ENCODE assay signal across 9 mouse cellular contexts in genomic region chr11:54867049-54867385, GRCm38 (mm10). TPM values are rescaled to one million over a fixed set of nuclear protein-coding genes. Genes with fewer than 3 reads are reported as not detected.
DNase-seq lines count a peak whose midpoint lies in the region; ATAC-seq and TF ChIP-seq lines count a peak whose summit lies in the region.
"Had no signal": no experiment of that assay in that cellular context is flagged by ENCODE, and none has a peak within 500 bp of the region (broad histone marks: within the 10 kb centered on the region; RNA-seq: fewer than 3 reads in every experiment).

No protein-coding gene starts in this region.

- WGBS in cerebellum, adult 2 months: 4% methylated on average over 5 of the region's 5 CpGs
- WGBS in embryonic facial prominence, embryonic 14.5 days: 2% methylated on average over 5 of the region's 5 CpGs
- 0% methylated on average over 5 of the region's 5 CpGs for WGBS in macrophage (ENCODE audit: missing documents)

- H3K4me1 ChIP-seq in cerebellum, adult 2 months (ENCODE audit: control insufficient read depth, insufficient read depth, low read length): peaks cover 3% of the 10 kb centered on the region; the same call in 1 of the 2 replicates
- H3K4me1 ChIP-seq in embryonic facial prominence, embryonic 14.5 days (ENCODE audit: control insufficient read depth, insufficient read depth, low read length): peaks cover 13% of the 10 kb centered on the region

- peak overlapping the region; percentile 95 for H3K27ac ChIP-seq in cerebellum, adult 2 months (ENCODE audit: insufficient read depth, low read length)
- H3K27ac ChIP-seq in embryonic facial prominence, embryonic 14.5 days (replicated peaks; ENCODE audit: low read depth, low read length): peak overlapping the region; percentile 92
- peak overlapping the region; percentile 70 for H3K27ac ChIP-seq in macrophage

- H3K79me2 ChIP-seq in macrophage (ENCODE audit: inconsistent target): peaks cover 37% of the 10 kb centered on the region

- DNase-seq in cerebellum, adult 2 months: no peak
- no peak for DNase-seq in cerebellum, adult 11 months
- DNase-seq in 416B (ENCODE audit: low read depth): peak; percentile 81
- DNase-seq in embryonic facial prominence, embryonic 14.5 days (ENCODE audit: low spot score): peak; percentile 24
- peak; percentile 82 for DNase-seq in kidney, adult 9 months
- DNase-seq in embryo, embryonic 9.5 days (ENCODE audit: extremely low spot score): no peak
- DNase-seq in left cerebral cortex, adult 11 months (ENCODE audit: low spot score): no peak

- H3K4me2 ChIP-seq in embryonic facial prominence, embryonic 14.5 days (ENCODE audit: low read depth, low read length): peak overlapping the region; percentile 62

- no peak; the same call in 1 of the 2 replicates for ATAC-seq in embryonic facial prominence, embryonic 14.5 days (ENCODE audit: low read depth)

- peak overlapping the region; percentile 98 for H3K9ac ChIP-seq in embryonic facial prominence, embryonic 14.5 days (ENCODE audit: low read depth, low read length)

- H3K4me3 ChIP-seq in cerebellum, adult 2 months (replicated peaks; ENCODE audit: insufficient read depth, low read depth, low read length): peak overlapping the region; percentile 89
- H3K4me3 ChIP-seq in embryonic facial prominence, embryonic 14.5 days (ENCODE audit: low read depth, low read length): peak overlapping the region; percentile 90
- H3K4me3 ChIP-seq in macrophage (ENCODE audit: inconsistent target): peak overlapping the region; percentile 66

- TF ChIP-seq CTCF in cerebellum, adult 2 months (IDR thresholded peaks at IDR 0.05; ENCODE audit: borderline replicate concordance, insufficient read depth, low read depth, low read length): no peak

- H3K36me3 ChIP-seq in embryonic facial prominence, embryonic 14.5 days (ENCODE audit: control insufficient read depth, insufficient read depth, low read length): peaks cover 27% of the 10 kb centered on the region
- peaks cover 25% of the 10 kb centered on the region for H3K36me3 ChIP-seq in macrophage (ENCODE audit: inconsistent target)

- H3K27me3 ChIP-seq in cerebellum, adult 2 months (ENCODE audit: control insufficient read depth, insufficient read depth, low read length): no peaks in the 10 kb centered on the region
- H3K27me3 ChIP-seq in embryonic facial prominence, embryonic 14.5 days (replicated peaks; ENCODE audit: control insufficient read depth, insufficient read depth, low read length): no peaks in the 10 kb centered on the region

- TF ChIP-seq POLR2A in cerebellum, adult 2 months (IDR thresholded peaks at IDR 0.05; ENCODE audit: borderline replicate concordance, insufficient read depth, low read length): no peak

- H3K9me3 ChIP-seq in embryonic facial prominence, embryonic 14.5 days (ENCODE audit: control insufficient read depth, low read length): no peaks in the 10 kb centered on the region

RNA-seq across cellular contexts. Expression of gene Hint1, which starts 0.8 kb away (rescaled TPM):
- polyA plus RNA-seq in cerebellum, adult 2 months (2012; rRNA removed): 786 and 797 TPM in 2 replicates
- 583 and 620 TPM in 2 replicates for polyA plus RNA-seq in embryonic facial prominence, embryonic 14.5 days (2014; fragmentation: Nextera tagmentation; extraction: Ambion mirVana)
- total RNA-seq in macrophage (2018; cell fraction: chromatin; rRNA removed): 10 to 100 TPM in 23 of 26 experiments, 1 to 10 TPM in 3; 8.1 to 84.4 (median 24.2) TPM
- total RNA-seq in macrophage (2018; cell fraction: cytosol; rRNA removed): 100 to 1,000 TPM; 354 to 532 (median 434) TPM
- 100 to 1,000 TPM in 15 of 26 experiments, 10 to 100 TPM in 11; 45.3 to 183 (median 105) TPM for total RNA-seq in macrophage (2018; cell fraction: nucleus; rRNA removed)
- 231 to 631 TPM (median 515 TPM) in 3 replicates for polyA plus RNA-seq in macrophage (2018)

RNA-seq across cellular contexts. Expression of gene Lyrm7, which starts 6.3 kb away (rescaled TPM):
- polyA plus RNA-seq in cerebellum, adult 2 months (2012; rRNA removed): 18.8 and 24.3 TPM in 2 replicates
- polyA plus RNA-seq in embryonic facial prominence, embryonic 14.5 days (2014; fragmentation: Nextera tagmentation; extraction: Ambion mirVana): 10.6 and 11.3 TPM in 2 replicates
- total RNA-seq in macrophage (2018; cell fraction: chromatin; rRNA removed): 1 to 10 TPM in 17 of 26 experiments, under 1 TPM in 4, not detected in 5; 0.52 to 7.9 (median 2.6) TPM
- 1 to 10 TPM in 8 of 26 experiments, under 1 TPM in 18; 0.29 to 2.3 (median 0.84) TPM for total RNA-seq in macrophage (2018; cell fraction: cytosol; rRNA removed)
- total RNA-seq in macrophage (2018; cell fraction: nucleus; rRNA removed): 1 to 10 TPM in 14 of 26 experiments, under 1 TPM in 7, not detected in 5; 0.36 to 8.8 (median 1.4) TPM
- polyA plus RNA-seq in macrophage (2018): 0.29 to 3.3 TPM (median 1.0 TPM) in 3 replicates

RNA-seq across cellular contexts. Expression of gene Gpx3, which starts 35.2 kb away (rescaled TPM):
- 14.2 and 15.5 TPM in 2 replicates for polyA plus RNA-seq in cerebellum, adult 2 months (2012; rRNA removed)
- polyA plus RNA-seq in embryonic facial prominence, embryonic 14.5 days (2014; fragmentation: Nextera tagmentation; extraction: Ambion mirVana): 67.7 and 89.8 TPM in 2 replicates
- total RNA-seq in macrophage (2018; cell fraction: chromatin; rRNA removed): 1 to 10 TPM in 17 of 26 experiments, under 1 TPM in 3, not detected in 6; 0.59 to 10.0 (median 2.2) TPM
- 100 to 1,000 TPM in 16 of 26 experiments, 10 to 100 TPM in 10; 81.5 to 363 (median 177) TPM for total RNA-seq in macrophage (2018; cell fraction: cytosol; rRNA removed)
- 100 to 1,000 TPM in 1 of 26 experiments, 10 to 100 TPM in 25; 22.4 to 113 (median 50.5) TPM for total RNA-seq in macrophage (2018; cell fraction: nucleus; rRNA removed)
- 191 to 766 TPM (median 446 TPM) in 3 replicates for polyA plus RNA-seq in macrophage (2018)
- total RNA-seq: neutrophil, adult 5-6 weeks had no signal

Comparison
In these comparisons a context has a peak if more than half of its experiments do, and no peak if none do; other contexts are left out.
1. DNase-seq: peak in 416B (single experiment), embryonic facial prominence, embryonic 14.5 days (single experiment) and kidney, adult 9 months (single experiment); none in cerebellum, adult 2 months (0 of 2), cerebellum, adult 11 months (single experiment), embryo, embryonic 9.5 days (single experiment) and left cerebral cortex, adult 11 months (single experiment).
2. Peak in every context shown above with its lines, with median percentiles within 50 percentile points of each other: H3K27ac ChIP-seq and H3K4me3 ChIP-seq.